Comparison of ENCODE assay signal across 22 mouse cellular contexts in the genomic region with DNA sequence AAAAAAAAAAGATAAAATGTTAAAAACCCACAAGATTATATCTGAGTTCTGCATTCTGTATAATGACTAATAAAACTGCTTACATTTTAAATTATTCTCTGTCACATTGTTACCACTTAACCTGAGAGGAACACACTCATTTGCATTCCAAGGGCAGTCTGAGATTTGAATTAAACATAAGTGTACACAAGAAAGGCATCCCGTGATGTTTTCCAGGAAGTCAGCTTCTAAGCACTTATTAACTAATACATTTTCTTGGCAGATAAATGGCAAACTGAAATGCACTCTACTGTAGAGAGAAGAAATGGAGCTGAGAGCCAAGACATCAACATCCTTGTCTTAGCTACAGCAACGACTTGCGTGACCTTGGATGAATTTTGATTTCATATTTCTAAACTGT.
DNase-seq lines count a peak whose midpoint lies in the region; ATAC-seq lines count a peak whose summit lies in the region.
"Had no signal": no experiment of that assay in that cellular context is flagged by ENCODE, and none has a peak within 500 bp of the region (broad histone marks: within the 10 kb centered on the region; RNA-seq: fewer than 3 reads in every experiment).

No protein-coding gene starts in this region.

- 59% methylated on average over 3 of the region's 3 CpGs for WGBS in forebrain, embryonic 14.5 days
- 79% methylated on average over 3 of the region's 3 CpGs for WGBS in forebrain, embryonic 11.5 days
- WGBS in midbrain, embryonic 13.5 days, result 61% methylated on average over 3 of the region's 3 CpGs

- H3K4me3 ChIP-seq in forebrain, embryonic 14.5 days (ENCODE audit: low read depth, low read length), result no peak overlapping the region
- no peak overlapping the region for H3K4me3 ChIP-seq in forebrain, embryonic 11.5 days (ENCODE audit: low read depth, low read length)
- no peak overlapping the region for H3K4me3 ChIP-seq in midbrain, embryonic 13.5 days (replicated peaks)
- H3K4me3 ChIP-seq: embryonic facial prominence, embryonic 13.5 days; heart, embryonic 10.5 days; layer of hippocampus, adult 2 months; neural tube, embryonic 15.5 days; stomach, embryonic 15.5 days had no signal

- no peaks in the 10 kb centered on the region for H3K36me3 ChIP-seq in forebrain, embryonic 14.5 days (ENCODE audit: control insufficient read depth, insufficient read depth, low read length)
- no peaks in the 10 kb centered on the region for H3K36me3 ChIP-seq in forebrain, embryonic 11.5 days (ENCODE audit: control insufficient read depth, insufficient read depth, low read length)
- no peaks in the 10 kb centered on the region for H3K36me3 ChIP-seq in midbrain, embryonic 13.5 days
- H3K36me3 ChIP-seq: embryonic facial prominence, embryonic 13.5 days; heart, embryonic 10.5 days; neural tube, embryonic 15.5 days; stomach, embryonic 15.5 days had no signal

- no peaks in the 10 kb centered on the region for H3K9me3 ChIP-seq in forebrain, embryonic 14.5 days (replicated peaks; ENCODE audit: control insufficient read depth, low read length)
- no peaks in the 10 kb centered on the region for H3K9me3 ChIP-seq in forebrain, embryonic 11.5 days (ENCODE audit: control insufficient read depth, low read length)
- H3K9me3 ChIP-seq in midbrain, embryonic 13.5 days, result no peaks in the 10 kb centered on the region
- H3K9me3 ChIP-seq: embryonic facial prominence, embryonic 13.5 days; heart, embryonic 10.5 days; neural tube, embryonic 15.5 days; stomach, embryonic 15.5 days had no signal

- H3K27ac ChIP-seq in forebrain, embryonic 14.5 days (ENCODE audit: low read depth, low read length), result no peak overlapping the region
- H3K27ac ChIP-seq in forebrain, embryonic 11.5 days (ENCODE audit: low read depth, low read length), result no peak overlapping the region
- no peak overlapping the region for H3K27ac ChIP-seq in midbrain, embryonic 13.5 days
- H3K27ac ChIP-seq: embryonic facial prominence, embryonic 13.5 days; heart, embryonic 10.5 days; hindbrain, embryonic 14.5 days; layer of hippocampus, adult 2 months; macrophage; neural tube, embryonic 15.5 days; stomach, embryonic 15.5 days had no signal

- no peaks in the 10 kb centered on the region for H3K4me1 ChIP-seq in forebrain, embryonic 14.5 days (ENCODE audit: control insufficient read depth, insufficient read depth, low read length)
- no peaks in the 10 kb centered on the region for H3K4me1 ChIP-seq in forebrain, embryonic 11.5 days (replicated peaks; ENCODE audit: control insufficient read depth, insufficient read depth, low read length)
- H3K4me1 ChIP-seq in midbrain, embryonic 13.5 days (replicated peaks), result 0 out of 2 replicates have a peak, but pooled peaks cover 2% of the 10 kb centered on the region
- H3K4me1 ChIP-seq: embryonic facial prominence, embryonic 13.5 days; heart, embryonic 10.5 days; neural tube, embryonic 15.5 days; stomach, embryonic 15.5 days had no signal

- peak; percentile 15; the same call in 1 of the 2 replicates for ATAC-seq in forebrain, embryonic 14.5 days
- ATAC-seq in forebrain, embryonic 11.5 days (replicated peaks; ENCODE audit: low FRiP score), result no peak
- peak; percentile 55 for ATAC-seq in midbrain, embryonic 13.5 days
- ATAC-seq: CD4-positive, CD25-positive, alpha-beta regulatory T cell, adult 4 months; inflammation-experienced regulatory T-cells, adult 6 months; lung, postnatal 0 days had no signal

- DNase-seq in forebrain, embryonic 14.5 days (ENCODE audit: low spot score), result peak; percentile 56
- DNase-seq in forebrain, embryonic 11.5 days (ENCODE audit: low spot score), result no peak
- peak; percentile 7 for DNase-seq in kidney, postnatal 14 days
- no peak for DNase-seq in kidney, postnatal 10 days
- DNase-seq in thymus, postnatal 10 days (ENCODE audit: low spot score in 2 of 2), result no peak
- DNase-seq in right cerebral cortex, postnatal 10 days (ENCODE audit: low spot score in 2 of 2), result no peak
- DNase-seq: adrenal gland, postnatal 36 days; cerebellum, adult 11-12 months; cerebellum, postnatal 14 days; heart, postnatal 4 days; right cerebral cortex, adult 18-20 months had no signal

- no peaks in the 10 kb centered on the region for H3K27me3 ChIP-seq in forebrain, embryonic 14.5 days (replicated peaks; ENCODE audit: control insufficient read depth, insufficient read depth, low read length)
- no peaks in the 10 kb centered on the region for H3K27me3 ChIP-seq in forebrain, embryonic 11.5 days (ENCODE audit: control insufficient read depth, insufficient read depth, low read length)
- no peaks in the 10 kb centered on the region for H3K27me3 ChIP-seq in midbrain, embryonic 13.5 days
- H3K27me3 ChIP-seq: embryonic facial prominence, embryonic 13.5 days; neural tube, embryonic 15.5 days; stomach, embryonic 15.5 days had no signal

- no peak overlapping the region for H3K4me2 ChIP-seq in forebrain, embryonic 14.5 days (ENCODE audit: low read length)
- no peak overlapping the region for H3K4me2 ChIP-seq in forebrain, embryonic 11.5 days (ENCODE audit: low read depth, low read length, severe bottlenecking)
- no peak overlapping the region for H3K4me2 ChIP-seq in midbrain, embryonic 13.5 days (replicated peaks)
- H3K4me2 ChIP-seq: embryonic facial prominence, embryonic 13.5 days; hindbrain, embryonic 14.5 days; neural tube, embryonic 15.5 days; stomach, embryonic 15.5 days had no signal

- H3K9ac ChIP-seq in forebrain, embryonic 14.5 days (ENCODE audit: low read length), result no peak overlapping the region
- H3K9ac ChIP-seq in forebrain, embryonic 11.5 days (ENCODE audit: low read length), result no peak overlapping the region
- H3K9ac ChIP-seq in midbrain, embryonic 13.5 days (replicated peaks), result no peak overlapping the region
- H3K9ac ChIP-seq: embryonic facial prominence, embryonic 13.5 days; hindbrain, embryonic 14.5 days; neural tube, embryonic 15.5 days; stomach, embryonic 15.5 days had no signal

Comparison
In these comparisons a context has a peak if more than half of its experiments do, and no peak if none do; other contexts are left out.
1. DNase-seq: peak in forebrain, embryonic 14.5 days (single experiment) and kidney, postnatal 14 days (single experiment); none in forebrain, embryonic 11.5 days (single experiment), kidney, postnatal 10 days (single experiment), thymus, postnatal 10 days (0 of 2) and right cerebral cortex, postnatal 10 days (0 of 2).